Mouse (Mus musculus): Measurements from ENCODE around the gene Hyal1. TPM values are rescaled to one million over a fixed set of nuclear protein-coding genes. Genes with fewer than 3 reads are reported as not detected.

The Hyal1 gene
- polyA plus RNA-seq, 1 experiment from 2014 or later = 5.0 TPM

GRCm38 (mm10) chr9:107627387-107628255 lies 50.9 kb downstream of the Hyal1 start:
- TF ChIP-seq CTCF (IDR thresholded peaks at IDR 0.05; ENCODE audit: low read depth) = no peak

GRCm38 (mm10) chr9:107628721-107629410 lies 52.1 kb downstream of the Hyal1 start:
- H3K9me3 ChIP-seq (replicated peaks; ENCODE audit: low read length) = no peaks in the 10 kb centered on the region

More at GRCm38 (mm10) chr9:107627387-107628255, 50.9 kb downstream of the Hyal1 start:
- H3K4me3 ChIP-seq (replicated peaks; ENCODE audit: low read depth, low read length) = no peak overlapping the region
- peak overlapping the region; percentile 41 for H3K9ac ChIP-seq (ENCODE audit: low read depth, low read length)
- H3K27ac ChIP-seq = peak overlapping the region; percentile 92
- peak overlapping the region; percentile 40 for H3K4me2 ChIP-seq (ENCODE audit: low read length)
- 29% methylated on average over 20 of the region's 20 CpGs for WGBS
- DNase-seq (ENCODE audit: low spot score) (no peak), ATAC-seq (replicated peaks; ENCODE audit: low FRiP score, low read depth) (no peak)
- H3K4me1 ChIP-seq (replicated peaks; ENCODE audit: insufficient read depth, low read length) = peaks cover 61% of the 10 kb centered on the region
- no peaks in the 10 kb centered on the region for H3K27me3 ChIP-seq (ENCODE audit: insufficient read depth, low read length)
- H3K9me3 ChIP-seq (replicated peaks; ENCODE audit: low read length) = no peaks in the 10 kb centered on the region
- 0 out of 2 replicates have a peak, but pooled peaks cover 4% of the 10 kb centered on the region for H3K36me3 ChIP-seq (ENCODE audit: insufficient read depth, low read length)

GRCm38 (mm10) chr9:107629411-107629730 lies 52.6 kb downstream of the Hyal1 start:
- H3K4me2 ChIP-seq (ENCODE audit: low read length) = peak overlapping the region; percentile 40
- H3K4me3 ChIP-seq (replicated peaks; ENCODE audit: low read depth, low read length) = no peak overlapping the region
- 36% methylated on average over 4 of the region's 4 CpGs for WGBS
- H3K36me3 ChIP-seq (ENCODE audit: insufficient read depth, low read length) = no peaks in the 10 kb centered on the region
- no peaks in the 10 kb centered on the region for H3K9me3 ChIP-seq (replicated peaks; ENCODE audit: low read length)
- no peak for DNase-seq (ENCODE audit: low spot score)
- no peak for ATAC-seq (replicated peaks; ENCODE audit: low FRiP score, low read depth)
- H3K27ac ChIP-seq = peak overlapping the region; percentile 92
- H3K4me1 ChIP-seq (replicated peaks; ENCODE audit: insufficient read depth, low read length) = peaks cover 61% of the 10 kb centered on the region
- no peak overlapping the region for H3K9ac ChIP-seq (ENCODE audit: low read depth, low read length)
- no peak for TF ChIP-seq CTCF (IDR thresholded peaks at IDR 0.05; ENCODE audit: low read depth)
- H3K27me3 ChIP-seq (ENCODE audit: insufficient read depth, low read length) = no peaks in the 10 kb centered on the region

More at GRCm38 (mm10) chr9:107628721-107629410, 52.1 kb downstream of the Hyal1 start:
- Histone ChIP-seq H3K4me2 (ENCODE audit: low read length) (peak overlapping the region; percentile 40), H3K4me3 (replicated peaks; ENCODE audit: low read depth, low read length) (no peak overlapping the region), H3K9ac (ENCODE audit: low read depth, low read length) (0 out of 2 replicates have a peak overlapping the region, but pooled peaks have one; percentile 27), H3K27me3 (ENCODE audit: insufficient read depth, low read length) (no peaks in the 10 kb centered on the region), H3K4me1 (replicated peaks; ENCODE audit: insufficient read depth, low read length) (peaks cover 61% of the 10 kb centered on the region), H3K27ac (peak overlapping the region; percentile 92), H3K36me3 (ENCODE audit: insufficient read depth, low read length) (0 out of 2 replicates have a peak, but pooled peaks cover 1% of the 10 kb centered on the region)
- WGBS = 33% methylated on average over 15 of the region's 15 CpGs
- DNase-seq (ENCODE audit: low spot score) = peak; percentile 88
- no peak for ATAC-seq (replicated peaks; ENCODE audit: low FRiP score, low read depth)
- TF ChIP-seq CTCF (IDR thresholded peaks at IDR 0.05; ENCODE audit: low read depth) = no peak

GRCm38 (mm10) chr9:107629901-107630425 lies 53.2 kb downstream of the Hyal1 start:
- Histone ChIP-seq H3K9ac (ENCODE audit: low read depth, low read length) (peak overlapping the region; percentile 42; the same call in 1 of the 2 replicates), H3K36me3 (ENCODE audit: insufficient read depth, low read length) (no peaks in the 10 kb centered on the region), H3K4me1 (replicated peaks; ENCODE audit: insufficient read depth, low read length) (peaks cover 61% of the 10 kb centered on the region), H3K27me3 (ENCODE audit: insufficient read depth, low read length) (no peaks in the 10 kb centered on the region), H3K4me3 (replicated peaks; ENCODE audit: low read depth, low read length) (no peak overlapping the region), H3K27ac (peak overlapping the region; percentile 92), H3K4me2 (ENCODE audit: low read length) (peak overlapping the region; percentile 40), H3K9me3 (replicated peaks; ENCODE audit: low read length) (no peaks in the 10 kb centered on the region)
- no peak for TF ChIP-seq CTCF (IDR thresholded peaks at IDR 0.05; ENCODE audit: low read depth)
- ATAC-seq (replicated peaks; ENCODE audit: low FRiP score, low read depth) (no peak), DNase-seq (ENCODE audit: low spot score) (no peak)
- 21% methylated on average over 14 of the region's 14 CpGs for WGBS

- Histone ChIP-seq H3K27ac (peak overlapping the region; percentile 92), H3K4me3 (replicated peaks; ENCODE audit: low read depth, low read length) (no peak overlapping the region), H3K36me3 (ENCODE audit: insufficient read depth, low read length) (no peaks in the 10 kb centered on the region), H3K9me3 (replicated peaks; ENCODE audit: low read length) (no peaks in the 10 kb centered on the region), H3K9ac (ENCODE audit: low read depth, low read length) (peak overlapping the region; percentile 37), H3K4me2 (ENCODE audit: low read length) (peak overlapping the region; percentile 40), H3K4me1 (replicated peaks; ENCODE audit: insufficient read depth, low read length) (peaks cover 61% of the 10 kb centered on the region), H3K27me3 (ENCODE audit: insufficient read depth, low read length) (no peaks in the 10 kb centered on the region)
- TF ChIP-seq CTCF (IDR thresholded peaks at IDR 0.05; ENCODE audit: low read depth) = no peak
- ATAC-seq (replicated peaks; ENCODE audit: low FRiP score, low read depth) (no peak), DNase-seq (ENCODE audit: low spot score) (no peak)
- 13% methylated on average over 4 of the region's 4 CpGs for WGBS
These were observed 53.8 kb downstream of the Hyal1 start for GRCm38 (mm10) chr9:107630576-107630975.

Other genes with a start within 250 kb of the Hyal1 start
- gene Hemk1, start 238.6 kb upstream of the Hyal1 start, polyA plus RNA-seq (2015; fragmentation: Nextera tagmentation; extraction: Ambion mirVana) = 10.1 and 11.5 TPM in 2 replicates
- gene 6430571L13Rik, start 236.3 kb upstream of the Hyal1 start, polyA plus RNA-seq (2015; fragmentation: Nextera tagmentation; extraction: Ambion mirVana) = 2.0 and 2.2 TPM in 2 replicates
- gene Cacna2d2, start 177.3 kb upstream of the Hyal1 start, polyA plus RNA-seq (2015; fragmentation: Nextera tagmentation; extraction: Ambion mirVana) = 0.64 TPM in 2 replicates
- 53.2 and 54.7 TPM in 2 replicates for gene Tmem115, start 43.0 kb upstream of the Hyal1 start, polyA plus RNA-seq (2015; fragmentation: Nextera tagmentation; extraction: Ambion mirVana)
- gene Cyb561d2, start 34.7 kb upstream of the Hyal1 start, polyA plus RNA-seq (2015; fragmentation: Nextera tagmentation; extraction: Ambion mirVana) = 50.1 and 53.9 TPM in 2 replicates
- 43.8 and 45.5 TPM in 2 replicates for gene Nprl2, start 34.7 kb upstream of the Hyal1 start, polyA plus RNA-seq (2015; fragmentation: Nextera tagmentation; extraction: Ambion mirVana)
- gene Zmynd10, start 29.6 kb upstream of the Hyal1 start, polyA plus RNA-seq (2015; fragmentation: Nextera tagmentation; extraction: Ambion mirVana) = 6.7 and 7.9 TPM in 2 replicates
- 49.8 and 53.6 TPM in 2 replicates for gene Rassf1, start 25.4 kb upstream of the Hyal1 start, polyA plus RNA-seq (2015; fragmentation: Nextera tagmentation; extraction: Ambion mirVana)
- 52.1 and 53.0 TPM in 2 replicates for gene Tusc2, start 13.7 kb upstream of the Hyal1 start, polyA plus RNA-seq (2015; fragmentation: Nextera tagmentation; extraction: Ambion mirVana)
- gene Hyal2, start 9.0 kb upstream of the Hyal1 start, polyA plus RNA-seq (2015; fragmentation: Nextera tagmentation; extraction: Ambion mirVana) = 87.7 and 88.8 TPM in 2 replicates
- 20.3 and 22.3 TPM in 2 replicates for gene Naa80, start 2.0 kb downstream of the Hyal1 start, polyA plus RNA-seq (2015; fragmentation: Nextera tagmentation; extraction: Ambion mirVana)
- 1.3 and 2.0 TPM in 2 replicates for gene Hyal3, start 3.9 kb downstream of the Hyal1 start, polyA plus RNA-seq (2015; fragmentation: Nextera tagmentation; extraction: Ambion mirVana)
- 28.9 and 29.9 TPM in 2 replicates for gene Ifrd2, start 10.7 kb downstream of the Hyal1 start, polyA plus RNA-seq (2015; fragmentation: Nextera tagmentation; extraction: Ambion mirVana)
- gene Sema3b, start 32.3 kb downstream of the Hyal1 start, polyA plus RNA-seq (2015; fragmentation: Nextera tagmentation; extraction: Ambion mirVana) = 30.5 and 33.3 TPM in 2 replicates
- 351 and 359 TPM in 2 replicates for gene Gnai2, start 58.4 kb downstream of the Hyal1 start, polyA plus RNA-seq (2015; fragmentation: Nextera tagmentation; extraction: Ambion mirVana)
- gene Slc38a3, start 92.6 kb downstream of the Hyal1 start, polyA plus RNA-seq (2015; fragmentation: Nextera tagmentation; extraction: Ambion mirVana) = 12.9 and 14.7 TPM in 2 replicates
- gene Gnat1, start 102.8 kb downstream of the Hyal1 start, polyA plus RNA-seq (2015; fragmentation: Nextera tagmentation; extraction: Ambion mirVana) = 0.89 and 1.2 TPM in 2 replicates
- 16.2 and 17.3 TPM in 2 replicates for gene Sema3f, start 133.5 kb downstream of the Hyal1 start, polyA plus RNA-seq (2015; fragmentation: Nextera tagmentation; extraction: Ambion mirVana)
- 108 and 113 TPM in 2 replicates for gene Rbm5, start 194.1 kb downstream of the Hyal1 start, polyA plus RNA-seq (2015; fragmentation: Nextera tagmentation; extraction: Ambion mirVana)